Mouse (Mus musculus): Measurements from ENCODE around the gene Ripor3. TPM values are rescaled to one million over a fixed set of nuclear protein-coding genes. Genes with fewer than 3 reads are reported as not detected.

Gene Ripor3
- total RNA-seq, 2 experiments from 2014 or later: not detected

GRCm38 (mm10) chr2:167939204-167939603 is 71.2 kb downstream of the Ripor3 start:
- no peak for ATAC-seq (replicated peaks; ENCODE audit: poor library complexity)

- ATAC-seq (replicated peaks; ENCODE audit: poor library complexity): no peak
These were observed 71.6 kb downstream of the Ripor3 start for GRCm38 (mm10) chr2:167938786-167939185.

GRCm38 (mm10) chr2:167935956-167936355 is 74.5 kb downstream of the Ripor3 start:
- ATAC-seq (replicated peaks; ENCODE audit: poor library complexity): no peak

GRCm38 (mm10) chr2:167933397-167933796 is 77.0 kb downstream of the Ripor3 start:
- ATAC-seq (replicated peaks; ENCODE audit: poor library complexity): no peak

GRCm38 (mm10) chr2:167932727-167933231 is 77.6 kb downstream of the Ripor3 start:
- peak; percentile 14; the same call in 1 of the 2 replicates for ATAC-seq (replicated peaks; ENCODE audit: poor library complexity)

GRCm38 (mm10) chr2:167931985-167932726 is 78.3 kb downstream of the Ripor3 start, which contains the start of gene Ptpn1:
Ptpn1 (plus strand) TSS chr2:167932057.
- ATAC-seq (replicated peaks; ENCODE audit: poor library complexity): peak; percentile 98

- ATAC-seq (replicated peaks; ENCODE audit: poor library complexity): no peak
These were observed 79.4 kb downstream of the Ripor3 start for GRCm38 (mm10) chr2:167930975-167931374.

Other genes starting within 250 kb of the Ripor3 start
- 13.8 and 15.8 TPM in 2 replicates for gene Ptpn1, start 78.6 kb downstream of the Ripor3 start, total RNA-seq (2015)
- gene Ptpn1, start 78.6 kb downstream of the Ripor3 start, total RNA-seq (2017): 58.4 and 65.8 TPM in 2 replicates
- 0.07 and 0.42 TPM in 2 replicates for gene Pard6b, start 70.4 kb upstream of the Ripor3 start, total RNA-seq (2015)
- 0.25 and 0.78 TPM in 2 replicates for gene Pard6b, start 70.4 kb upstream of the Ripor3 start, total RNA-seq (2017)
- 23.3 and 27.9 TPM in 2 replicates for gene Adnp, start 196.5 kb upstream of the Ripor3 start, total RNA-seq (2015)
- gene Adnp, start 196.5 kb upstream of the Ripor3 start, total RNA-seq (2017): 0.33 and 1.4 TPM in 2 replicates
- 53.3 and 58.6 TPM in 2 replicates for gene Gm20716, start 219.7 kb upstream of the Ripor3 start, total RNA-seq (2015)
- 34.5 and 42.4 TPM in 2 replicates for gene Gm20716, start 219.7 kb upstream of the Ripor3 start, total RNA-seq (2017)
- gene Dpm1, start 220.0 kb upstream of the Ripor3 start, total RNA-seq (2015): 68.8 and 70.7 TPM in 2 replicates
- 68.9 and 69.7 TPM in 2 replicates for gene Dpm1, start 220.0 kb upstream of the Ripor3 start, total RNA-seq (2017)
- gene Mocs3, start 220.0 kb upstream of the Ripor3 start, total RNA-seq (2015): 7.8 and 10.9 TPM in 2 replicates
- 2.6 TPM in 2 replicates for gene Mocs3, start 220.0 kb upstream of the Ripor3 start, total RNA-seq (2017)